Mouse (Mus musculus) liver, adult 2 months (tissue): Measurements from ENCODE around the gene Cux1.

ENCODE experiments used
- CTCF ChIP-seq: fragments of 200-500 bp; IDR thresholded peaks from 2 replicates; pipeline ENCODE4 v1.5.1; 2011; ENCODE audit warnings: low read depth, low read length, control low read depth
- POLR2A ChIP-seq: fragments of 200-500 bp; IDR thresholded peaks from 2 replicates; pipeline ENCODE4 v1.6.1; 2011; ENCODE audit warnings: low read length, control low read depth; ENCODE audit not compliant: insufficient read depth; ENCODE audit errors: extremely low read depth

- TF ChIP-seq CTCF (0 out of 2 replicates have a peak, but pooled peaks have one; percentile 7), POLR2A (no peak)
Observed at GRCm38 (mm10) chr5:136566001-136566811, 1.1 kb downstream of the Cux1 start.
